Mouse (Mus musculus) heart, postnatal 36 days (tissue): ENCODE data around the gene Olfr1110. TPM values are rescaled to one million over a fixed set of nuclear protein-coding genes. Genes with fewer than 3 reads are reported as not detected.
"Not testable (repeated sequence)": the region's sequence is repeated elsewhere in the genome, so short reads cannot be mapped to it uniquely, and the experiment has no call there.

Source experiments
- DNase-seq, 2 experiments: peaks; one replicate each; pipeline ENCODE4 v3.0.0; 2021 to 2022
- intact Hi-C: fragments of 180-260 bp; cut with DNase I; formaldehyde crosslinking; loops from one replicate; pipeline ENCODE4 v1.15.1; 2025
- total RNA-seq, 2 experiments: library from RNA; stranded (reverse); gene quantifications; 2 replicates each; pipeline ENCODE4 v1.2.3; 2021

Olfr1110 gene
- total RNA-seq = not detected

DNA sequence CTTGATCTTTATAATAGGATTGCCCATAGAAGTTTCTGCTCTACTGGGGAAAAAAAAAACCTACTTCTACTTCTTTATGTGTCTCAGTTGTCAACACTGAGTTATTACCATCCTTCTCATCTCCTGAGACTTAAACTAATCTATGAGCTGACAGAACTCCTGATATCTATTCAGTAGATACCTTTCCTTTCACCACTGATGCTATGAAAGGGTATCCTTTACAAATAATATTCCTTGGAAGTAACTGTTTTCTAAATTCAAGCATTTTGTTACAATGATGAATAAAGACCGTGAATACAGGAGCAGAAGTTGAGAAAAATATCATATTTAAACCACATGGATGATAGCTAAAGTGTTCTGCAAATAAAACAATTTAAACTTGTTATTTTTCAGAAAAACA is at the start of gene Olfr1110:
Gene Olfr1110, minus strand, starts transcription at position 101 of the 400 bp plus-strand sequence.
- no peak for DNase-seq
- intact Hi-C loops = no loop called here

DNA sequence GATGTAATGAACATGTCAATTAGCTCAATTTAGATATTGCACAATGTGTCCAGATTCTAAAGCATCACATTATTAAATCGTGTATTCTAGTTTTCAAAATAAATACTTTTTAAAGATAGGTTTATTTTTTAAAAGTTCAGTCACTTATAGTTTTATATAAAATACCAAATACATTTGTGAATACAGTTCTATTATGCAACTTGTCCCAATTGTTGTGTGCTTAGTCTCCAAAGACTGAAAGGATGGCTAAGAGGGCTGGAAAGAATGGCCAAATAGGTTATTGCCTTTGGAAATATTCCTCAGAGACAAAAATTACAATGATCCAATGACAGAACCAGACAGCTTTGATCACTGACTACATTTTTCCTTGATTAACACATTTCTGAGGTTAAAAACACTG is 47.4 kb upstream of the Olfr1110 start, which contains the start of gene Olfr1112:
Gene Olfr1112, plus strand, starts transcription at position 301 of the 400 bp plus-strand sequence.
- intact Hi-C loops = no loop called here
- no peak for DNase-seq

DNA sequence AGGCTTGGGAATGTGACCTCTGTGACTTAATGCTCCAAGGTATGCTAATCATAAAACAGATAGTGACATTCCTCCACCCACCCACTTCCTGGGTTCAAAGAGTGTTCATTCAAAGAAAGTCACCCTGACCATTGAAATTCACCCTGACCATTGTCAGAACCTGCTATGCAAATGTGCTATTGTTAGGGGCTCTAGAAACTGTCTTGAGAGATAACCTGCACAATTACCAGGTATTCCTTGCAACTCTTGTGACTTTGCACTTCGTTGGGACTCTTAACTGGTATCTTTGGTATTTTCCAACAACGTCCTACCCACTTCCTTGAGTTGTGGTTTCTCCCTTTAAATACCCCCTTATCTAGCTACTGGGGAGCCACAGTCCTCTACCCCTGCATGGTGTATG is 27.6 kb upstream of the Olfr1110 start:
- intact Hi-C loops, DNase-seq: not testable (repeated sequence)

DNA sequence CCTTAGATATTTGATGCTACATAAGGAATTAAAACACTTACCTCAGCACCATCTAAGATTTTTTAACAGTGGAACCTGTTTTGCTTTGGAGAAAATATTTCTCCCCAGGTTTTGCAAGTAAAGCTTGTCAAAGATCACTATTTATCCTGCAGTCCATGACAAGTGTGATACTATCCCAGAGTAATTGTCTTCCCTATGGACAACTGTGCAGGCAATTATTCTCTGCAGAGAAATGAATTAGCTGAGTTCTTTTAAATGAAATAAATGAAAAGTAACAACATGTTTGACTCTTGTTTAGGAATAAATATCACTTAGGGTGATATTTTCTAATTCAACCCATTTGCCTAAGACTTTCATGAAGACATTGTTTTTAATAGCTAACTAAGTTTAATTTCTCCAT is 12.4 kb upstream of the Olfr1110 start, which contains the start of gene Olfr1111:
Gene Olfr1111, minus strand, starts transcription at position 101 of the 400 bp plus-strand sequence.
- intact Hi-C loops = no loop called here
- DNase-seq = no peak

DNA sequence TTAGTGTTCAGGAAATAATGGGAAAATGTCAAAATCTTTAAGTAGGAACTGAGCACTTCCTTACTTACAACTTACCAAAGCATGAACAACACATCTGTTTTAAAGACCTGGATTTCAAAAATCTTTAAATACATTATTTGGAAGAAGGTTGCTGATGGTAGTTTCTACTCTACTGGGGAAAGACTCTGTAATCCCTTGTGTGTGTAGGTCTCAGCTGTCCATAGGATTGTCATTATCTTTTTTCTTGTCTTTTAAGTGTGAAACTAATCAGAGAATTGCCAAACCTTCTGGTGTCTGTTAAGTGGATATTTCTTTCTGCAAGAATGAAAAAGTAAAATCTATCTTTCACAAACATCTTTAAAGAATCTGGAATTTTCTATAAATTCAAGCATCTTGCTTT is 25.6 kb downstream of the Olfr1110 start, which contains the start of gene Olfr259:
Gene Olfr259, minus strand, starts transcription at position 101 of the 400 bp plus-strand sequence.
- DNase-seq = no peak
- intact Hi-C loops = no loop called here

DNA sequence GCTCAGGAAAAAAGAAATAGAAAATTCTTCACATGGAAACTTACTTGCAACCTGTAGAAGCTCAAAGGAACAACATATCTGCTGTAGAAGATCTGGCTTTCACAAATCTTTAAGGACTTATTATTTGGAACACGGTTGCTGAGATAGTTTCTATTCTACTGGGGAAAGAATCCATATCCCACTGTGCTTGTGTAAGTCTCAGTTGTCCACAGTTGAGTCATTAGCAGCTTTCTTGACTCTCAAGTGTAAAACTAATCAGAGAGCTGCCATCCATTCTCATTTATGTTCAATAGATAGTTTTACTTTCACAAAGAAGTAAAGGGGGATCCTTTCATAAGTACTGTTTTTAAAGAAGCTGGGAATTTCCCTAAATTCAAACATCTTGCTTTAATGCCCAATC is 44.2 kb downstream of the Olfr1110 start, which contains the start of gene Olfr1109:
Gene Olfr1109, minus strand, starts transcription at position 101 of the 400 bp plus-strand sequence.
- DNase-seq = no peak
- intact Hi-C loops = no loop called here

Other genes with a start within 250 kb of the Olfr1110 start
- gene Olfr1097, start 248.1 kb downstream of the Olfr1110 start, total RNA-seq = not detected
- not detected for gene Olfr1098, start 215.8 kb downstream of the Olfr1110 start, total RNA-seq
- not detected for gene Olfr1099, start 179.6 kb downstream of the Olfr1110 start, total RNA-seq
- gene Olfr1100, start 160.3 kb downstream of the Olfr1110 start, total RNA-seq = not detected
- not detected for gene Olfr1101, start 149.1 kb downstream of the Olfr1110 start, total RNA-seq
- not detected for gene Olfr1102, start 141.9 kb downstream of the Olfr1110 start, total RNA-seq
- not detected for gene Olfr1104, start 113.2 kb downstream of the Olfr1110 start, total RNA-seq
- not detected for gene Olfr1105, start 103.8 kb downstream of the Olfr1110 start, total RNA-seq
- not detected for gene Olfr1106, start 88.0 kb downstream of the Olfr1110 start, total RNA-seq
- gene Olfr1107, start 64.5 kb downstream of the Olfr1110 start, total RNA-seq = not detected
- gene Olfr1109, start 44.3 kb downstream of the Olfr1110 start, total RNA-seq = not detected
- not detected for gene Olfr259, start 25.7 kb downstream of the Olfr1110 start, total RNA-seq
- gene Olfr1111, start 12.3 kb upstream of the Olfr1110 start, total RNA-seq = not detected
- not detected for gene Olfr1112, start 47.5 kb upstream of the Olfr1110 start, total RNA-seq
- gene Olfr1113, start 68.7 kb upstream of the Olfr1110 start, total RNA-seq = not detected
- gene Olfr1115, start 107.7 kb upstream of the Olfr1110 start, total RNA-seq = not detected
- gene Olfr1116, start 127.2 kb upstream of the Olfr1110 start, total RNA-seq = not detected
- gene Olfr1118, start 167.3 kb upstream of the Olfr1110 start, total RNA-seq = not detected
- not detected for gene Olfr1120, start 214.5 kb upstream of the Olfr1110 start, total RNA-seq
- not detected for gene Olfr1121, start 229.6 kb upstream of the Olfr1110 start, total RNA-seq
- not detected for gene Olfr1122, start 245.5 kb upstream of the Olfr1110 start, total RNA-seq